Mouse (Mus musculus) left cerebral cortex, postnatal 14 days (tissue): ENCODE measurements around the gene Imp3. TPM values are rescaled to one million over a fixed set of nuclear protein-coding genes. Genes with fewer than 3 reads are reported as not detected.
"Not testable (repeated sequence)": the region's sequence is repeated elsewhere in the genome, so short reads cannot be mapped to it uniquely, and the experiment has no call there.

Source experiments
- DNase-seq, 2 experiments: peaks; one replicate each; pipeline ENCODE4 v3.0.0; 2021 to 2022; ENCODE audit warnings: low spot score in 2 of 2, mixed read lengths in 1 of 2
- intact Hi-C: fragments of 180-260 bp; cut with DNase I; formaldehyde crosslinking; loops from one replicate; pipeline ENCODE4 v1.15.1; 2025
- total RNA-seq, 2 experiments: library from RNA; stranded (reverse); gene quantifications; 2 replicates each; pipeline ENCODE4 v1.2.3; 2021

Gene Imp3
- total RNA-seq, 2 experiments from 2014 or later = 50.6 to 51.1 TPM

- intact Hi-C loops = no loop called here
Measured at GRCm38 (mm10) chr9:56915695-56916410, 21.4 kb upstream of the Imp3 start.

GRCm38 (mm10) chr9:56917131-56917530 lies 20.1 kb upstream of the Imp3 start:
- no peak for DNase-seq
- intact Hi-C loops = no loop called here

More at GRCm38 (mm10) chr9:56915695-56916410, 21.4 kb upstream of the Imp3 start:
- no peak for DNase-seq

DNA sequence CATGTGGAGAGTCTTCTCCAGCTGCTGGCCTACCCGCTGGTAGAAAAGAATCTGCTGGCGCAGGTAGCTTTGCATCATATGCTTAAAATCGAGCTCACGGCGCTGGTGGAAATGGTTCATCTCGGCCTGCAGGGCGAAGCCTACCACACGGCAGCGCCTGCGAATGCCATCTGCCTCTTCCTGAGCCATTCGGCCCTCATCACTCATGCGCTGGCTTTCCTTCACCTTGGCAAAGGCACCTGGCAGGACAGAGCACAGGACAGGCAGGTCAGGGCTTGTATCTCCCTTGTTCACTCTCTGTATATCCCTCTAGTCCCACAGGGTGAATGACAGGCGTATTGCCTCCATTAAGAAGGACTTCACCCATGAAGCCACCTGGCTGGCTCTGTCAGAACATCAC lies 18.8 kb upstream of the Imp3 start:
- no peak for DNase-seq
- intact Hi-C loops = no loop called here

GRCm38 (mm10) chr9:56922746-56923145 lies 14.5 kb upstream of the Imp3 start:
- no peak for DNase-seq
- intact Hi-C loops = no loop called here

- DNase-seq = no peak
- intact Hi-C loops = no loop called here
Measured at GRCm38 (mm10) chr9:56923841-56924650, 13.2 kb upstream of the Imp3 start.

- intact Hi-C loops = loop anchor here (5.0 kb wide), 1 partner anchor 208 kb away; the partner anchor contains the start of gene Man2c1
Measured at GRCm38 (mm10) chr9:56924651-56925027, 12.6 kb upstream of the Imp3 start.

GRCm38 (mm10) chr9:56925291-56926024 lies 11.8 kb upstream of the Imp3 start:
- intact Hi-C loops = loop anchor here (5.0 kb wide), 1 partner anchor 207 kb away; the partner anchor contains the start of gene Man2c1

More at GRCm38 (mm10) chr9:56924651-56925027, 12.6 kb upstream of the Imp3 start:
- DNase-seq = peak; percentile 31 to 57

DNA sequence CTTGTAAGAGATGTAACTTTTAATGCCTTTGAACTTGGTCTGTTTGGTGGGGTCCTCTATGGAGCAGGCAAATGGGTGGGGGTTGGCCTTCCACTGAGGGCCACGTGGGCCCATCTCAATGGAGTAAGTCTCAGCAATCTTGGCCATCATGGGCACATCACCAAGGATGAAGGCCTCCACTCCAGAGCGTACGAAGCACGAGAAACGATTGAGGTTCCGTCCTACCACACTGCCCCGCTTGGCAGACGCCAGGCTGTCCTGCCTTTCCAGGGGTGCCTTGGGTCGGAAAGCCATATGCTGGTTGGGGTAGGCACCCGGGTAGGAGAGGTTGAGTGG lies 11.3 kb upstream of the Imp3 start:
- DNase-seq = no peak
- intact Hi-C loops = loop anchor here (5.0 kb wide), 1 partner anchor 206 kb away; the partner anchor contains the start of gene Man2c1

More at GRCm38 (mm10) chr9:56925291-56926024, 11.8 kb upstream of the Imp3 start:
- DNase-seq = no peak

- DNase-seq = no peak
- intact Hi-C loops = loop anchor here (5.0 kb wide), 1 partner anchor 206 kb away; the partner anchor contains the start of gene Man2c1
Measured at GRCm38 (mm10) chr9:56926387-56926786, 10.9 kb upstream of the Imp3 start.

GRCm38 (mm10) chr9:56927191-56928012 lies 9.9 kb upstream of the Imp3 start:
- DNase-seq = no peak
- intact Hi-C loops = loop anchor here (5.0 kb wide), 1 partner anchor 205 kb away; the partner anchor contains the start of gene Man2c1

- DNase-seq = peak; percentile 71 to 89
- intact Hi-C loops = loop anchor here (5.0 kb wide), 1 partner anchor 204 kb away; the partner anchor contains the start of gene Man2c1
Measured at GRCm38 (mm10) chr9:56928041-56928811, 9.0 kb upstream of the Imp3 start, which contains the start of gene Snx33. Gene Snx33 (minus strand): TSS chr9:56928371.

DNA sequence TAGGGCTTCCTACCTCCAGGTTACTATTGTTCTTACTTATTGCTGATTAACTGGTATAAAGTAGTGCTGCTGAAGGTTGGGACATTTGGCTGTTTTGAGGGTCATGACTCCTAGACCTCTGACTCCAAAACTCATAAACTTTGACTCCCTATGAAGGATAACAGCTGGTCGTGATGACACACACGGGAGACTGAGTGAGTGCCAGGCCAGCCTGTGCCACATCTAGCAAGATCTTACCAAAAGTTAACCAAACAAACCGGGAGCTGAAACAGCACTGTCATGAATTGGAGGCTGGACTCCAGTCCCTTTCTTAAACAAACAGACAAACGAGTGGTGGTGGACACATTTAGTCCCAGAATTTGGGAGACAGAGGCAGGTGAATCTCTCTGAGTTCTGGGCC lies 7.8 kb upstream of the Imp3 start:
- intact Hi-C loops = loop anchor here (5.0 kb wide), 1 partner anchor 203 kb away; the partner anchor contains the start of gene Man2c1
- no peak for DNase-seq

GRCm38 (mm10) chr9:56930556-56930955 lies 6.7 kb upstream of the Imp3 start:
- intact Hi-C loops = no loop called here

DNA sequence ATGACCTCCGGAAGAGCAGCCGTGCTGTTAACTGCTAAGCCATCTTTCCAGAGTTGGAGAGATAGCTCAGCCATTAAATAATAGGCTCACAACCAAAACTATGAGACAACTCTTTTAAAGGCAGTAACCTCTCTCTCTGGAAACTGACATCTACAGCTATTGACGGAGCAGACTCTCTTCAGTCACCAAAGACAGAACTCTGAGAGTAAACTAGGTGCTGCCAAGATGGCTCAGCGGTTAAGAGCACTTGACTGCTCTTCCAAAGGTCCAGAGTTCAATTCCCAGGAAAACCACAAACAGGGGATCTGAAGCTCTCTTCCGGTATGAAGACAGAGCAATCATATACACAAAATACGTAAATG lies 433 bp upstream of the Imp3 start:
- intact Hi-C loops = loop anchor here (5.0 kb wide), 1 partner anchor 135 kb away; the partner anchor contains the start of gene Sin3a
- DNase-seq = no peak

More at GRCm38 (mm10) chr9:56930556-56930955, 6.7 kb upstream of the Imp3 start:
- no peak for DNase-seq

DNA sequence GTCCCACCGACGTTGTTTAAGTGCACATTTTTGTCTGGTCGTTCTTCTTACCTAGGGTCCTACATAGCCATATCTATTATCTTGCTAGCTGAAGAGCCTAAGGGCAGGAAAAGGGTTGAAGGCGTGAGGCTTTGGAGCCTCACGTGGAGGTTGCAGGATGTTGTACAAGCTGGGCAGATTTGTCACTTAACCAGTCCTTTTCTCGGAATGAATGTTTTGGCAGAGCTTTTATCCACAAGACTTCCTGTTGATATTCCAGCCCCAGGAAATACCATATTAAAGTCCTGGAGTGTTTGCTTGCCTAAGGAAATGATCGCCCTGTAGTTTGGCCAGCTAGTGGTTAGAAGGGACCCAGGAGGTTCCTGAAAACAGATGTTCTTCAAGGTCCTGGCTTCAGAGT lies 1.1 kb downstream of the Imp3 start:
- no peak for DNase-seq
- intact Hi-C loops = loop anchor here (5.0 kb wide), 1 partner anchor 134 kb away; the partner anchor contains the start of gene Sin3a

- intact Hi-C loops = not testable (repeated sequence)
- peak; percentile 44 to 53 for DNase-seq
Measured at GRCm38 (mm10) chr9:56947481-56947880, 10.2 kb downstream of the Imp3 start.

GRCm38 (mm10) chr9:56948699-56949098 lies 11.4 kb downstream of the Imp3 start:
- intact Hi-C loops, DNase-seq: not testable (repeated sequence)

- intact Hi-C loops = loop anchor here (5.0 kb wide), 2 partner anchors 48 to 123 kb away; partner anchors contain the start of gene Sin3a
- no peak for DNase-seq
Measured at GRCm38 (mm10) chr9:56949767-56950166, 12.5 kb downstream of the Imp3 start.
